Mouse (Mus musculus): ENCODE measurements around the gene Pdyn. TPM values are rescaled to one million over a fixed set of nuclear protein-coding genes. Genes with fewer than 3 reads are reported as not detected.

Pdyn gene
- 0.67 and 0.98 TPM in 2 replicates for polyA plus RNA-seq (2015; fragmentation: Nextera tagmentation; extraction: Ambion mirVana)

GRCm38 (mm10) chr2:129699484-129700158 is at the start of gene Pdyn:
Gene Pdyn, minus strand, starts transcription at chr2:129699844.
- no peak for DNase-seq (ENCODE audit: low spot score)

- DNase-seq (ENCODE audit: low spot score), result no peak
These were observed 42.4 kb upstream of the Pdyn start for GRCm38 (mm10) chr2:129742016-129742415.

GRCm38 (mm10) chr2:129740515-129740914 is 40.9 kb upstream of the Pdyn start:
- DNase-seq (ENCODE audit: low spot score), result no peak

GRCm38 (mm10) chr2:129734031-129734430 is 34.4 kb upstream of the Pdyn start:
- DNase-seq (ENCODE audit: low spot score), result no peak

- no peak for DNase-seq (ENCODE audit: low spot score)
These were observed 30.0 kb upstream of the Pdyn start for GRCm38 (mm10) chr2:129729681-129730080.

- DNase-seq (ENCODE audit: low spot score), result peak; percentile 25
These were observed 16.0 kb upstream of the Pdyn start for GRCm38 (mm10) chr2:129715671-129716070.

- no peak for DNase-seq (ENCODE audit: low spot score)
These were observed 13.4 kb upstream of the Pdyn start for GRCm38 (mm10) chr2:129713026-129713544.

- DNase-seq (ENCODE audit: low spot score), result peak; percentile 63
These were observed 3.6 kb downstream of the Pdyn start for GRCm38 (mm10) chr2:129696059-129696458.

- DNase-seq (ENCODE audit: low spot score), result no peak
These were observed 5.3 kb downstream of the Pdyn start for GRCm38 (mm10) chr2:129694303-129694702.

- DNase-seq (ENCODE audit: low spot score), result no peak
These were observed 7.0 kb downstream of the Pdyn start for GRCm38 (mm10) chr2:129692694-129693093.

GRCm38 (mm10) chr2:129689694-129690093 is 9.9 kb downstream of the Pdyn start:
- no peak for DNase-seq (ENCODE audit: low spot score)

GRCm38 (mm10) chr2:129688036-129688625 is 11.5 kb downstream of the Pdyn start:
- no peak for DNase-seq (ENCODE audit: low spot score)

- no peak for DNase-seq (ENCODE audit: low spot score)
These were observed 12.7 kb downstream of the Pdyn start for GRCm38 (mm10) chr2:129686908-129687307.

- no peak for DNase-seq (ENCODE audit: low spot score)
These were observed 15.6 kb downstream of the Pdyn start for GRCm38 (mm10) chr2:129684014-129684413.

GRCm38 (mm10) chr2:129680236-129680635 is 19.4 kb downstream of the Pdyn start:
- no peak for DNase-seq (ENCODE audit: low spot score)

- DNase-seq (ENCODE audit: low spot score), result no peak
These were observed 20.6 kb downstream of the Pdyn start for GRCm38 (mm10) chr2:129679066-129679465.

GRCm38 (mm10) chr2:129677664-129678063 is 22.0 kb downstream of the Pdyn start:
- DNase-seq (ENCODE audit: low spot score), result no peak

- peak; percentile 81 for DNase-seq (ENCODE audit: low spot score)
These were observed 24.6 kb downstream of the Pdyn start for GRCm38 (mm10) chr2:129674935-129675634.

GRCm38 (mm10) chr2:129671911-129672310 is 27.7 kb downstream of the Pdyn start:
- DNase-seq (ENCODE audit: low spot score), result no peak

GRCm38 (mm10) chr2:129662484-129662883 is 37.2 kb downstream of the Pdyn start:
- DNase-seq (ENCODE audit: low spot score), result no peak

- DNase-seq (ENCODE audit: low spot score), result no peak
These were observed 39.6 kb downstream of the Pdyn start for GRCm38 (mm10) chr2:129660020-129660419.

- DNase-seq (ENCODE audit: low spot score), result no peak
These were observed 40.8 kb downstream of the Pdyn start for GRCm38 (mm10) chr2:129658796-129659195.
